14 mouse cellular contexts compared by ENCODE assay signal in genomic region chr13:34827988-34828882, GRCm38 (mm10). TPM values are rescaled to one million over a fixed set of nuclear protein-coding genes. Genes with fewer than 3 reads are reported as not detected.
DNase-seq lines count a peak whose midpoint lies in the region; ATAC-seq and TF ChIP-seq lines count a peak whose summit lies in the region.
"Had no signal": no experiment of that assay in that cellular context is flagged by ENCODE, and none has a peak within 500 bp of the region (broad histone marks: within the 10 kb centered on the region; RNA-seq: fewer than 3 reads in every experiment).

No protein-coding gene starts in this region.

- TF ChIP-seq POLR2A in bone marrow, adult 2 months (IDR thresholded peaks at IDR 0.05; ENCODE audit: borderline replicate concordance, control insufficient read depth, low read depth, low read length), result no peak

- ATAC-seq in heart, embryonic 12.5 days (ENCODE audit: insufficient number of reproducible peaks, low FRiP score), result peak; percentile 93
- ATAC-seq in forebrain, embryonic 16.5 days, result no peak
- peak; percentile 96 for ATAC-seq in megakaryocyte-erythroid progenitor cell, adult 5-6 weeks (replicated peaks; ENCODE audit: low FRiP score, low TSS enrichment, poor library complexity, severe bottlenecking)
- ATAC-seq: activated CD4-positive, CD25-positive, alpha-beta regulatory T cell, adult 4 months; hindbrain, postnatal 0 days had no signal

- no peaks in the 10 kb centered on the region for H3K9me3 ChIP-seq in heart, embryonic 12.5 days (replicated peaks)
- H3K9me3 ChIP-seq in forebrain, embryonic 16.5 days (ENCODE audit: control insufficient read depth, low read length), result no peaks in the 10 kb centered on the region
- H3K9me3 ChIP-seq: embryonic facial prominence, embryonic 13.5 days had no signal

- no peak overlapping the region for H3K4me2 ChIP-seq in heart, embryonic 12.5 days
- H3K4me2 ChIP-seq in forebrain, embryonic 16.5 days (ENCODE audit: low read length), result no peak overlapping the region
- H3K4me2 ChIP-seq: embryonic facial prominence, embryonic 13.5 days had no signal

- no peak for DNase-seq in heart, adult 9 months (ENCODE audit: low spot score in 2 of 2)
- DNase-seq in gastrocnemius, adult 8-10 months (ENCODE audit: low spot score in 2 of 2), result no peak
- DNase-seq in kidney, postnatal 25 days, result no peak
- DNase-seq in adrenal gland, adult 18-20 months (ENCODE audit: low spot score in 2 of 2), result no peak
- DNase-seq: cerebellum, adult 11-12 months; lung, adult 2 months; right cerebral cortex, adult 18-20 months had no signal

- no peak overlapping the region for H3K9ac ChIP-seq in heart, embryonic 12.5 days
- H3K9ac ChIP-seq in forebrain, embryonic 16.5 days (replicated peaks; ENCODE audit: low read depth, low read length), result no peak overlapping the region
- H3K9ac ChIP-seq: embryonic facial prominence, embryonic 13.5 days had no signal

- peaks cover 7% of the 10 kb centered on the region for H3K4me1 ChIP-seq in heart, embryonic 12.5 days (replicated peaks)
- H3K4me1 ChIP-seq in bone marrow, adult 2 months (ENCODE audit: control insufficient read depth, insufficient read depth, low read length), result no peaks in the 10 kb centered on the region; the same call in none of the 2 replicates
- H3K4me1 ChIP-seq in forebrain, embryonic 16.5 days (replicated peaks; ENCODE audit: control insufficient read depth, insufficient read depth, low read length), result peaks cover 17% of the 10 kb centered on the region
- H3K4me1 ChIP-seq: embryonic facial prominence, embryonic 13.5 days had no signal

- no peaks in the 10 kb centered on the region for H3K27me3 ChIP-seq in heart, embryonic 12.5 days (replicated peaks)
- H3K27me3 ChIP-seq in forebrain, embryonic 16.5 days (replicated peaks; ENCODE audit: control insufficient read depth, insufficient read depth, low read length), result no peaks in the 10 kb centered on the region
- H3K27me3 ChIP-seq: embryonic facial prominence, embryonic 13.5 days had no signal

- TF ChIP-seq CTCF in bone marrow, adult 2 months (IDR thresholded peaks at IDR 0.05; ENCODE audit: control insufficient read depth, insufficient read depth, low read length), result no peak

- peak overlapping the region; percentile 60 for H3K27ac ChIP-seq in heart, embryonic 12.5 days (ENCODE audit: poor library complexity, severe bottlenecking)
- peak overlapping the region; percentile 39; the same call in 1 of the 2 replicates for H3K27ac ChIP-seq in bone marrow, adult 2 months (ENCODE audit: control insufficient read depth, insufficient read depth, low read depth, low read length, poor library complexity)
- peak overlapping the region; percentile 79; the same call in 1 of the 2 replicates for H3K27ac ChIP-seq in forebrain, embryonic 16.5 days (ENCODE audit: low read length)
- H3K27ac ChIP-seq: embryonic facial prominence, embryonic 13.5 days; hindbrain, postnatal 0 days had no signal

- 48% methylated on average over 10 of the region's 10 CpGs for WGBS in heart, embryonic 12.5 days
- WGBS in bone marrow, adult 2 months, result 66% methylated on average over 10 of the region's 10 CpGs
- 62% methylated on average over 10 of the region's 10 CpGs for WGBS in forebrain, embryonic 16.5 days

- no peak overlapping the region for H3K4me3 ChIP-seq in heart, embryonic 12.5 days
- H3K4me3 ChIP-seq in bone marrow, adult 2 months (replicated peaks; ENCODE audit: control insufficient read depth, low read depth, low read length), result no peak overlapping the region
- no peak overlapping the region for H3K4me3 ChIP-seq in forebrain, embryonic 16.5 days (replicated peaks; ENCODE audit: low read length)
- H3K4me3 ChIP-seq: embryonic facial prominence, embryonic 13.5 days had no signal

- no peaks in the 10 kb centered on the region for H3K36me3 ChIP-seq in heart, embryonic 12.5 days
- H3K36me3 ChIP-seq in forebrain, embryonic 16.5 days (ENCODE audit: control insufficient read depth, insufficient read depth), result no peaks in the 10 kb centered on the region
- H3K36me3 ChIP-seq: embryonic facial prominence, embryonic 13.5 days had no signal

RNA-seq across cellular contexts. Expression of gene Prpf4b, which starts 46.9 kb away (rescaled TPM):
- 61.0 and 66.6 TPM in 2 replicates for polyA plus RNA-seq in heart, embryonic 12.5 days (2016; fragmentation: Nextera tagmentation; extraction: Ambion mirVana)
- 112 and 207 TPM in 2 replicates for polyA plus RNA-seq in bone marrow, adult 2 months (2011; ENCODE audit: insufficient read depth, insufficient read length, low replicate concordance, missing spikeins)
- 65.8 and 67.8 TPM in 2 replicates for polyA plus RNA-seq in forebrain, embryonic 16.5 days (2015; fragmentation: Nextera tagmentation; extraction: Ambion mirVana)
- total RNA-seq in megakaryocyte-erythroid progenitor cell, adult 5-6 weeks (2014; fragmentation: Nextera tagmentation), result 173 and 238 TPM in 2 replicates
- total RNA-seq in megakaryocyte-erythroid progenitor cell, adult 5-6 weeks (2017), result 269 and 276 TPM in 2 replicates
- 10 to 100 TPM; 17.6 to 24.7 (median 19.7) TPM for total RNA-seq in gastrocnemius, adult 8-10 months (2022)
- 100 to 1,000 TPM in 1 of 2 experiments, 10 to 100 TPM in 1; 83.2 to 110 TPM for total RNA-seq in adrenal gland, adult 18-20 months (2021)
